Mouse (Mus musculus): ENCODE results near the gene Cap2. TPM values are rescaled to one million over a fixed set of nuclear protein-coding genes. Genes with fewer than 3 reads are reported as not detected.

Cap2 gene
- polyA plus RNA-seq, 1 experiment from 2014 or later, result 35.1 TPM

GRCm38 (mm10) chr13:46659211-46659610 is 157.6 kb downstream of the Cap2 start:
- no peaks in the 10 kb centered on the region for H3K4me1 ChIP-seq (ENCODE audit: control insufficient read depth, insufficient read depth, low read length)
- 91% methylated on average over 5 of the region's 5 CpGs for WGBS
- ATAC-seq (ENCODE audit: low read depth) (no peak), DNase-seq (ENCODE audit: low spot score) (no peak)
- no peaks in the 10 kb centered on the region for H3K9me3 ChIP-seq (ENCODE audit: control insufficient read depth, low read length)
- no peak overlapping the region for H3K9ac ChIP-seq (ENCODE audit: low read depth, low read length)
- H3K27me3 ChIP-seq (replicated peaks; ENCODE audit: control insufficient read depth, insufficient read depth, low read length), result no peaks in the 10 kb centered on the region
- H3K36me3 ChIP-seq (ENCODE audit: control insufficient read depth, insufficient read depth, low read length), result no peaks in the 10 kb centered on the region
- H3K4me3 ChIP-seq (ENCODE audit: low read depth, low read length), result no peak overlapping the region
- H3K4me2 ChIP-seq (ENCODE audit: low read depth, low read length), result no peak overlapping the region
- no peak overlapping the region for H3K27ac ChIP-seq (replicated peaks; ENCODE audit: low read depth, low read length)

GRCm38 (mm10) chr13:46663461-46663964 is 161.9 kb downstream of the Cap2 start:
- Histone ChIP-seq H3K4me1 (ENCODE audit: control insufficient read depth, insufficient read depth, low read length) (no peaks in the 10 kb centered on the region), H3K9ac (ENCODE audit: low read depth, low read length) (no peak overlapping the region), H3K4me2 (ENCODE audit: low read depth, low read length) (no peak overlapping the region), H3K27ac (replicated peaks; ENCODE audit: low read depth, low read length) (no peak overlapping the region), H3K27me3 (replicated peaks; ENCODE audit: control insufficient read depth, insufficient read depth, low read length) (no peaks in the 10 kb centered on the region), H3K9me3 (ENCODE audit: control insufficient read depth, low read length) (no peaks in the 10 kb centered on the region), H3K36me3 (ENCODE audit: control insufficient read depth, insufficient read depth, low read length) (no peaks in the 10 kb centered on the region), H3K4me3 (ENCODE audit: low read depth, low read length) (no peak overlapping the region)
- peak; percentile 53; the same call in 1 of the 2 replicates for ATAC-seq (ENCODE audit: low read depth)
- peak; percentile 81 for DNase-seq (ENCODE audit: low spot score)
- WGBS, result 32% methylated on average over 4 of the region's 4 CpGs

GRCm38 (mm10) chr13:46669048-46669619 is 167.5 kb downstream of the Cap2 start, which contains the start of gene Fam8a1:
Gene Fam8a1, plus strand, starts transcription at chr13:46669522.
- H3K27me3 ChIP-seq (replicated peaks; ENCODE audit: control insufficient read depth, insufficient read depth, low read length), result no peaks in the 10 kb centered on the region
- peak within 1 kb of the TSS; percentile 90 for H3K9ac ChIP-seq (ENCODE audit: low read depth, low read length)
- H3K9me3 ChIP-seq (ENCODE audit: control insufficient read depth, low read length), result no peaks in the 10 kb centered on the region
- H3K36me3 ChIP-seq (ENCODE audit: control insufficient read depth, insufficient read depth, low read length), result peaks cover 29% of the 10 kb centered on the region
- peak within 1 kb of the TSS; percentile 96 for H3K4me3 ChIP-seq (ENCODE audit: low read depth, low read length)
- H3K4me1 ChIP-seq (ENCODE audit: control insufficient read depth, insufficient read depth, low read length), result peaks cover 6% of the 10 kb centered on the region
- 1% methylated on average over 30 of the region's 46 CpGs for WGBS
- H3K27ac ChIP-seq (replicated peaks; ENCODE audit: low read depth, low read length), result peak within 1 kb of the TSS; percentile 71
- peak within 1 kb of the TSS; percentile 81 for H3K4me2 ChIP-seq (ENCODE audit: low read depth, low read length)
- ATAC-seq (ENCODE audit: low read depth) (peak; percentile 97), DNase-seq (ENCODE audit: low spot score) (peak; percentile 92)

GRCm38 (mm10) chr13:46669620-46670271 is 168.1 kb downstream of the Cap2 start:
- peaks cover 35% of the 10 kb centered on the region for H3K36me3 ChIP-seq (ENCODE audit: control insufficient read depth, insufficient read depth, low read length)
- no peaks in the 10 kb centered on the region for H3K27me3 ChIP-seq (replicated peaks; ENCODE audit: control insufficient read depth, insufficient read depth, low read length)
- H3K9ac ChIP-seq (ENCODE audit: low read depth, low read length), result peak overlapping the region; percentile 90
- H3K27ac ChIP-seq (replicated peaks; ENCODE audit: low read depth, low read length), result peak overlapping the region; percentile 71
- ATAC-seq (ENCODE audit: low read depth) (peak; percentile 68), DNase-seq (ENCODE audit: low spot score) (peak; percentile 18)
- no peaks in the 10 kb centered on the region for H3K9me3 ChIP-seq (ENCODE audit: control insufficient read depth, low read length)
- 0% methylated on average over 24 of the region's 96 CpGs for WGBS
- H3K4me3 ChIP-seq (ENCODE audit: low read depth, low read length), result peak overlapping the region; percentile 96
- peaks cover 6% of the 10 kb centered on the region for H3K4me1 ChIP-seq (ENCODE audit: control insufficient read depth, insufficient read depth, low read length)
- peak overlapping the region; percentile 81 for H3K4me2 ChIP-seq (ENCODE audit: low read depth, low read length)

- Histone ChIP-seq H3K4me2 (ENCODE audit: low read depth, low read length) (peak overlapping the region; percentile 81), H3K4me3 (ENCODE audit: low read depth, low read length) (peak overlapping the region; percentile 96), H3K9ac (ENCODE audit: low read depth, low read length) (peak overlapping the region; percentile 90), H3K36me3 (ENCODE audit: control insufficient read depth, insufficient read depth, low read length) (peaks cover 42% of the 10 kb centered on the region), H3K9me3 (ENCODE audit: control insufficient read depth, low read length) (no peaks in the 10 kb centered on the region), H3K4me1 (ENCODE audit: control insufficient read depth, insufficient read depth, low read length) (peaks cover 6% of the 10 kb centered on the region), H3K27ac (replicated peaks; ENCODE audit: low read depth, low read length) (no peak overlapping the region), H3K27me3 (replicated peaks; ENCODE audit: control insufficient read depth, insufficient read depth, low read length) (no peaks in the 10 kb centered on the region)
- ATAC-seq (ENCODE audit: low read depth), result no peak
- DNase-seq (ENCODE audit: low spot score), result no peak
- WGBS, result 64% methylated on average over 9 of the region's 9 CpGs
Measured at GRCm38 (mm10) chr13:46670514-46670913, 168.9 kb downstream of the Cap2 start.

GRCm38 (mm10) chr13:46674601-46675000 is 173.0 kb downstream of the Cap2 start:
- ATAC-seq (ENCODE audit: low read depth) (no peak), DNase-seq (ENCODE audit: low spot score) (no peak)
- no peak overlapping the region for H3K4me2 ChIP-seq (ENCODE audit: low read depth, low read length)
- no peaks in the 10 kb centered on the region for H3K27me3 ChIP-seq (replicated peaks; ENCODE audit: control insufficient read depth, insufficient read depth, low read length)
- peaks cover 6% of the 10 kb centered on the region for H3K4me1 ChIP-seq (ENCODE audit: control insufficient read depth, insufficient read depth, low read length)
- H3K27ac ChIP-seq (replicated peaks; ENCODE audit: low read depth, low read length), result no peak overlapping the region
- peaks cover 65% of the 10 kb centered on the region for H3K36me3 ChIP-seq (ENCODE audit: control insufficient read depth, insufficient read depth, low read length)
- H3K4me3 ChIP-seq (ENCODE audit: low read depth, low read length), result no peak overlapping the region
- no peaks in the 10 kb centered on the region for H3K9me3 ChIP-seq (ENCODE audit: control insufficient read depth, low read length)
- WGBS, result 78% methylated on average over 2 of the region's 2 CpGs
- H3K9ac ChIP-seq (ENCODE audit: low read depth, low read length), result no peak overlapping the region

GRCm38 (mm10) chr13:46677721-46678120 is 176.1 kb downstream of the Cap2 start:
- Histone ChIP-seq H3K27me3 (replicated peaks; ENCODE audit: control insufficient read depth, insufficient read depth, low read length) (no peaks in the 10 kb centered on the region), H3K4me1 (ENCODE audit: control insufficient read depth, insufficient read depth, low read length) (no peaks in the 10 kb centered on the region), H3K4me2 (ENCODE audit: low read depth, low read length) (no peak overlapping the region), H3K27ac (replicated peaks; ENCODE audit: low read depth, low read length) (no peak overlapping the region), H3K4me3 (ENCODE audit: low read depth, low read length) (no peak overlapping the region), H3K9ac (ENCODE audit: low read depth, low read length) (no peak overlapping the region), H3K36me3 (ENCODE audit: control insufficient read depth, insufficient read depth, low read length) (peaks cover 68% of the 10 kb centered on the region), H3K9me3 (ENCODE audit: control insufficient read depth, low read length) (no peaks in the 10 kb centered on the region)
- ATAC-seq (ENCODE audit: low read depth), result no peak
- 80% methylated on average over 4 of the region's 4 CpGs for WGBS
- no peak for DNase-seq (ENCODE audit: low spot score)

- ATAC-seq (ENCODE audit: low read depth), result no peak
- no peak for DNase-seq (ENCODE audit: low spot score)
- no peak overlapping the region for H3K4me2 ChIP-seq (ENCODE audit: low read depth, low read length)
- 85% methylated on average over 2 of the region's 2 CpGs for WGBS
- H3K27ac ChIP-seq (replicated peaks; ENCODE audit: low read depth, low read length), result no peak overlapping the region
- peaks cover 79% of the 10 kb centered on the region for H3K36me3 ChIP-seq (ENCODE audit: control insufficient read depth, insufficient read depth, low read length)
- no peaks in the 10 kb centered on the region for H3K27me3 ChIP-seq (replicated peaks; ENCODE audit: control insufficient read depth, insufficient read depth, low read length)
- no peak overlapping the region for H3K4me3 ChIP-seq (ENCODE audit: low read depth, low read length)
- H3K4me1 ChIP-seq (ENCODE audit: control insufficient read depth, insufficient read depth, low read length), result no peaks in the 10 kb centered on the region
- no peaks in the 10 kb centered on the region for H3K9me3 ChIP-seq (ENCODE audit: control insufficient read depth, low read length)
- no peak overlapping the region for H3K9ac ChIP-seq (ENCODE audit: low read depth, low read length)
Measured at GRCm38 (mm10) chr13:46682921-46683320, 181.3 kb downstream of the Cap2 start.
